Mouse (Mus musculus): ENCODE measurements around the gene Mrpl45. TPM values are rescaled to one million over a fixed set of nuclear protein-coding genes. Genes with fewer than 3 reads are reported as not detected.

The Mrpl45 gene
- polyA plus RNA-seq, 1 experiment from 2014 or later, result 57.2 TPM

- no peak overlapping the region for H3K27ac ChIP-seq (replicated peaks; ENCODE audit: low read depth, low read length)
- DNase-seq (ENCODE audit: low spot score) (no peak), ATAC-seq (ENCODE audit: insufficient number of reproducible peaks, low FRiP score, low TSS enrichment, low read depth) (no peak)
- H3K9ac ChIP-seq (ENCODE audit: low read length), result no peak overlapping the region
- no peak overlapping the region for H3K4me2 ChIP-seq (ENCODE audit: low read depth, severe bottlenecking)
- peaks cover 14% of the 10 kb centered on the region for H3K4me1 ChIP-seq (ENCODE audit: control insufficient read depth, insufficient read depth, low read length)
- no peaks in the 10 kb centered on the region for H3K9me3 ChIP-seq (ENCODE audit: control insufficient read depth, low read length)
- no peak overlapping the region for H3K4me3 ChIP-seq (ENCODE audit: low read depth, low read length)
- no peaks in the 10 kb centered on the region for H3K27me3 ChIP-seq (ENCODE audit: control insufficient read depth, insufficient read depth, low read length)
- H3K36me3 ChIP-seq (ENCODE audit: control insufficient read depth, insufficient read depth, low read length), result no peaks in the 10 kb centered on the region; the same call in 1 of the 2 replicates
- 91% methylated on average over 5 of the region's 5 CpGs for WGBS
These were observed 53.0 kb downstream of the Mrpl45 start for GRCm38 (mm10) chr11:97368501-97368900.

GRCm38 (mm10) chr11:97370329-97371091, 55.0 kb downstream of the Mrpl45 start:
- DNase-seq (ENCODE audit: low spot score) (no peak), ATAC-seq (ENCODE audit: insufficient number of reproducible peaks, low FRiP score, low TSS enrichment, low read depth) (no peak)
- Histone ChIP-seq H3K4me2 (ENCODE audit: low read depth, severe bottlenecking) (no peak overlapping the region), H3K27ac (replicated peaks; ENCODE audit: low read depth, low read length) (no peak overlapping the region), H3K9me3 (ENCODE audit: control insufficient read depth, low read length) (no peaks in the 10 kb centered on the region), H3K9ac (ENCODE audit: low read length) (no peak overlapping the region), H3K4me3 (ENCODE audit: low read depth, low read length) (no peak overlapping the region), H3K4me1 (ENCODE audit: control insufficient read depth, insufficient read depth, low read length) (0 out of 2 replicates have a peak, but pooled peaks cover 3% of the 10 kb centered on the region), H3K36me3 (ENCODE audit: control insufficient read depth, insufficient read depth, low read length) (peaks cover 4% of the 10 kb centered on the region), H3K27me3 (ENCODE audit: control insufficient read depth, insufficient read depth, low read length) (no peaks in the 10 kb centered on the region)
- WGBS, result 61% methylated on average over 7 of the region's 7 CpGs

GRCm38 (mm10) chr11:97372159-97372864, 56.8 kb downstream of the Mrpl45 start:
- DNase-seq (ENCODE audit: low spot score) (no peak), ATAC-seq (ENCODE audit: insufficient number of reproducible peaks, low FRiP score, low TSS enrichment, low read depth) (no peak)
- Histone ChIP-seq H3K27me3 (ENCODE audit: control insufficient read depth, insufficient read depth, low read length) (no peaks in the 10 kb centered on the region), H3K4me3 (ENCODE audit: low read depth, low read length) (no peak overlapping the region), H3K9me3 (ENCODE audit: control insufficient read depth, low read length) (no peaks in the 10 kb centered on the region), H3K9ac (ENCODE audit: low read length) (no peak overlapping the region), H3K4me2 (ENCODE audit: low read depth, severe bottlenecking) (no peak overlapping the region), H3K4me1 (ENCODE audit: control insufficient read depth, insufficient read depth, low read length) (no peaks in the 10 kb centered on the region), H3K36me3 (ENCODE audit: control insufficient read depth, insufficient read depth, low read length) (peaks cover 6% of the 10 kb centered on the region), H3K27ac (replicated peaks; ENCODE audit: low read depth, low read length) (no peak overlapping the region)
- WGBS, result 91% methylated on average over 6 of the region's 6 CpGs

- WGBS, result 80% methylated on average over 2 of the region's 2 CpGs
- Histone ChIP-seq H3K36me3 (ENCODE audit: control insufficient read depth, insufficient read depth, low read length) (peaks cover 6% of the 10 kb centered on the region), H3K9ac (ENCODE audit: low read length) (no peak overlapping the region)
These were observed 57.9 kb downstream of the Mrpl45 start for GRCm38 (mm10) chr11:97373402-97373801.

More at GRCm38 (mm10) chr11:97373402-97373801, 57.9 kb downstream of the Mrpl45 start:
- no peak for DNase-seq (ENCODE audit: low spot score)
- Histone ChIP-seq H3K9me3 (ENCODE audit: control insufficient read depth, low read length) (no peaks in the 10 kb centered on the region), H3K4me1 (ENCODE audit: control insufficient read depth, insufficient read depth, low read length) (no peaks in the 10 kb centered on the region), H3K27me3 (ENCODE audit: control insufficient read depth, insufficient read depth, low read length) (no peaks in the 10 kb centered on the region), H3K4me2 (ENCODE audit: low read depth, severe bottlenecking) (no peak overlapping the region), H3K27ac (replicated peaks; ENCODE audit: low read depth, low read length) (no peak overlapping the region), H3K4me3 (ENCODE audit: low read depth, low read length) (no peak overlapping the region)
- ATAC-seq (ENCODE audit: insufficient number of reproducible peaks, low FRiP score, low TSS enrichment, low read depth), result no peak

Other genes with a start within 250 kb of the Mrpl45 start
- gene Tbx21, start 200.4 kb upstream of the Mrpl45 start, polyA plus RNA-seq (2014; fragmentation: Nextera tagmentation; extraction: Ambion mirVana), result not detected in 2 replicates
- gene Tbkbp1, start 164.2 kb upstream of the Mrpl45 start, polyA plus RNA-seq (2014; fragmentation: Nextera tagmentation; extraction: Ambion mirVana), result 6.2 and 6.5 TPM in 2 replicates
- 97.6 and 102 TPM in 2 replicates for gene Kpnb1, start 127.8 kb upstream of the Mrpl45 start, polyA plus RNA-seq (2014; fragmentation: Nextera tagmentation; extraction: Ambion mirVana)
- gene Npepps, start 35.1 kb upstream of the Mrpl45 start, polyA plus RNA-seq (2014; fragmentation: Nextera tagmentation; extraction: Ambion mirVana), result 64.1 and 80.1 TPM in 2 replicates
- 0.04 and 0.07 TPM in 2 replicates for gene Gpr179, start 36.4 kb downstream of the Mrpl45 start, polyA plus RNA-seq (2014; fragmentation: Nextera tagmentation; extraction: Ambion mirVana)
- 2.1 and 2.2 TPM in 2 replicates for gene Socs7, start 46.8 kb downstream of the Mrpl45 start, polyA plus RNA-seq (2014; fragmentation: Nextera tagmentation; extraction: Ambion mirVana)
- 3.8 and 4.2 TPM in 2 replicates for gene Arhgap23, start 99.8 kb downstream of the Mrpl45 start, polyA plus RNA-seq (2014; fragmentation: Nextera tagmentation; extraction: Ambion mirVana)
- gene 4933428G20Rik, start 184.6 kb downstream of the Mrpl45 start, polyA plus RNA-seq (2014; fragmentation: Nextera tagmentation; extraction: Ambion mirVana), result 0.13 TPM in 1 of 2 replicates, not detected in the other